Mouse (Mus musculus) induced T-regulatory cell, adult 2 months (primary cell): Measurements from ENCODE around the gene Serbp1.

Experiments used
- DNase-seq: peaks from one replicate; pipeline ENCODE4 v3.0.0-alpha.2; 2012; ENCODE audit warnings: low read depth

Gene Serbp1

GRCm38 (mm10) chr6:67235649-67236048 lies 2.3 kb upstream of the Serbp1 start:
- DNase-seq, result no peak

- DNase-seq, result no peak
These were observed 1.3 kb upstream of the Serbp1 start for GRCm38 (mm10) chr6:67236491-67237234.

- DNase-seq, result no peak
These were observed 3.3 kb downstream of the Serbp1 start for GRCm38 (mm10) chr6:67241263-67241662.

GRCm38 (mm10) chr6:67243765-67244420 lies 5.9 kb downstream of the Serbp1 start:
- no peak for DNase-seq

GRCm38 (mm10) chr6:67244451-67244850 lies 6.5 kb downstream of the Serbp1 start:
- DNase-seq, result no peak

GRCm38 (mm10) chr6:67251095-67251494 lies 13.1 kb downstream of the Serbp1 start:
- DNase-seq, result no peak

GRCm38 (mm10) chr6:67264935-67265334 lies 27.0 kb downstream of the Serbp1 start:
- DNase-seq, result no peak

- DNase-seq, result no peak
These were observed 28.2 kb downstream of the Serbp1 start for GRCm38 (mm10) chr6:67266159-67266657.

- DNase-seq, result peak; percentile 97
These were observed 28.9 kb downstream of the Serbp1 start for GRCm38 (mm10) chr6:67266664-67267407.

- peak; percentile 63 for DNase-seq
These were observed 29.6 kb downstream of the Serbp1 start for GRCm38 (mm10) chr6:67267408-67268244.

- no peak for DNase-seq
These were observed 30.3 kb downstream of the Serbp1 start for GRCm38 (mm10) chr6:67268245-67268612.

GRCm38 (mm10) chr6:67268983-67269382 lies 31.0 kb downstream of the Serbp1 start:
- peak; percentile 39 for DNase-seq

GRCm38 (mm10) chr6:67269459-67269858 lies 31.5 kb downstream of the Serbp1 start:
- DNase-seq, result peak; percentile 37

GRCm38 (mm10) chr6:67277944-67278343 lies 40.0 kb downstream of the Serbp1 start:
- no peak for DNase-seq

- no peak for DNase-seq
These were observed 43.7 kb downstream of the Serbp1 start for GRCm38 (mm10) chr6:67281614-67282197.

GRCm38 (mm10) chr6:67282897-67283296 lies 44.9 kb downstream of the Serbp1 start:
- no peak for DNase-seq

- DNase-seq, result no peak
These were observed 54.2 kb downstream of the Serbp1 start for GRCm38 (mm10) chr6:67292042-67292623.

GRCm38 (mm10) chr6:67296126-67296525 lies 58.1 kb downstream of the Serbp1 start:
- peak; percentile 65 for DNase-seq

GRCm38 (mm10) chr6:67298742-67299141 lies 60.8 kb downstream of the Serbp1 start:
- no peak for DNase-seq

- DNase-seq, result no peak
These were observed 62.3 kb downstream of the Serbp1 start for GRCm38 (mm10) chr6:67300300-67300699.

- no peak for DNase-seq
These were observed 62.8 kb downstream of the Serbp1 start for GRCm38 (mm10) chr6:67300710-67301163.
